In genomic region chr14:117519574-117519973, GRCm38 (mm10) we compare ENCODE assay signal across 10 mouse cellular contexts.
DNase-seq lines count a peak whose midpoint lies in the region; ATAC-seq and TF ChIP-seq lines count a peak whose summit lies in the region.
"Had no signal": no experiment of that assay in that cellular context is flagged by ENCODE, and none has a peak within 500 bp of the region (broad histone marks: within the 10 kb centered on the region; RNA-seq: fewer than 3 reads in every experiment).

No protein-coding gene starts in this region.

- intact Hi-C loops in gastrocnemius, postnatal 36 days (cut with DNase I), result no loop called here

- H3K9me3 ChIP-seq in lung, embryonic 14.5 days (ENCODE audit: low read depth, low read length), result no peaks in the 10 kb centered on the region

- WGBS in lung, embryonic 14.5 days, result 44% methylated on average over 8 of the region's 8 CpGs

- no peak for ATAC-seq in lung, embryonic 14.5 days (ENCODE audit: insufficient read depth)

- peak; percentile 23 for DNase-seq in lung, embryonic 14.5 days
- no peak for DNase-seq in lung, postnatal 4 days
- peak; percentile 17 for DNase-seq in adrenal gland, postnatal 25 days
- DNase-seq in layer of hippocampus, adult 8-10 months (ENCODE audit: low spot score in 2 of 2), result peak; percentile 23 to 41
- DNase-seq in right cerebral cortex, postnatal 10 days (ENCODE audit: low spot score in 2 of 2), result peak; percentile 23 to 42
- no peak for DNase-seq in gastrocnemius, postnatal 36 days
- DNase-seq in cerebellum, postnatal 4 days (ENCODE audit: low spot score in 2 of 2), result no peak
- DNase-seq: heart, adult 2 months; lung, adult 2 months; thymus, postnatal 14 days had no signal

- H3K4me1 ChIP-seq in lung, embryonic 14.5 days (ENCODE audit: insufficient read depth), result no peaks in the 10 kb centered on the region

- H3K27ac ChIP-seq in lung, embryonic 14.5 days (ENCODE audit: low read depth), result no peak overlapping the region
- H3K27ac ChIP-seq: heart, adult 2 months had no signal

- no peak overlapping the region for H3K4me2 ChIP-seq in lung, embryonic 14.5 days

- no peak overlapping the region for H3K4me3 ChIP-seq in lung, embryonic 14.5 days (ENCODE audit: low read depth, low read length)
- H3K4me3 ChIP-seq: heart, adult 2 months had no signal

- H3K9ac ChIP-seq in lung, embryonic 14.5 days, result no peak overlapping the region

- H3K36me3 ChIP-seq in lung, embryonic 14.5 days (ENCODE audit: insufficient read depth), result no peaks in the 10 kb centered on the region

- TF ChIP-seq CTCF in lung, embryonic 14.5 days (IDR thresholded peaks at IDR 0.05; ENCODE audit: low read depth), result no peak

- H3K27me3 ChIP-seq in lung, embryonic 14.5 days (ENCODE audit: insufficient read depth, low read length), result no peaks in the 10 kb centered on the region

Comparison
In these comparisons a context has a peak if more than half of its experiments do, and no peak if none do; other contexts are left out.
1. DNase-seq: peak in lung, embryonic 14.5 days (single experiment), adrenal gland, postnatal 25 days (single experiment), layer of hippocampus, adult 8-10 months (2 of 2) and right cerebral cortex, postnatal 10 days (2 of 2); none in lung, postnatal 4 days (0 of 2), gastrocnemius, postnatal 36 days (0 of 2) and cerebellum, postnatal 4 days (0 of 2).